Mouse (Mus musculus): Measurements from ENCODE around the gene Lhfp.

- no peak for TF ChIP-seq CTCF (conservative IDR thresholded peaks at IDR 0.05; ENCODE audit: low read length)
- no peak for TF ChIP-seq NANOG (IDR thresholded peaks at IDR 0.05; ENCODE audit: borderline replicate concordance, low read length)
Measured at GRCm38 (mm10) chr3:53288662-53289061, 247.3 kb downstream of the Lhfp start.

Data from E14TG2a.4 (cell line).